Mouse (Mus musculus) large intestine, adult 2 months (tissue): Measurements from ENCODE around the gene Kcnip2. TPM values are rescaled to one million over a fixed set of nuclear protein-coding genes. Genes with fewer than 3 reads are reported as not detected.

Experiments used
- DNase-seq: peaks from one replicate; pipeline ENCODE4 v3.0.0-alpha.2; 2012; ENCODE audit warnings: low read depth, low spot score
- WGBS: fragments of 180-500 bp; shearing (Covaris S2); methylation state at CpG from one replicate; pipeline ENCODE4 v1.1.7; 2018; 5-methylcytosine and 5-hydroxymethylcytosine counted together
- polyA plus RNA-seq: library from polyadenylated mRNA; depleted of rRNA; stranded (reverse); fragments of >200 nt; gene quantifications from 2 replicates; pipeline ENCODE4 v1.2.3, GENCODE M21; 2012; rRNA removed

Kcnip2 gene
- polyA plus RNA-seq, 1 experiment = 12.6 TPM

DNA sequence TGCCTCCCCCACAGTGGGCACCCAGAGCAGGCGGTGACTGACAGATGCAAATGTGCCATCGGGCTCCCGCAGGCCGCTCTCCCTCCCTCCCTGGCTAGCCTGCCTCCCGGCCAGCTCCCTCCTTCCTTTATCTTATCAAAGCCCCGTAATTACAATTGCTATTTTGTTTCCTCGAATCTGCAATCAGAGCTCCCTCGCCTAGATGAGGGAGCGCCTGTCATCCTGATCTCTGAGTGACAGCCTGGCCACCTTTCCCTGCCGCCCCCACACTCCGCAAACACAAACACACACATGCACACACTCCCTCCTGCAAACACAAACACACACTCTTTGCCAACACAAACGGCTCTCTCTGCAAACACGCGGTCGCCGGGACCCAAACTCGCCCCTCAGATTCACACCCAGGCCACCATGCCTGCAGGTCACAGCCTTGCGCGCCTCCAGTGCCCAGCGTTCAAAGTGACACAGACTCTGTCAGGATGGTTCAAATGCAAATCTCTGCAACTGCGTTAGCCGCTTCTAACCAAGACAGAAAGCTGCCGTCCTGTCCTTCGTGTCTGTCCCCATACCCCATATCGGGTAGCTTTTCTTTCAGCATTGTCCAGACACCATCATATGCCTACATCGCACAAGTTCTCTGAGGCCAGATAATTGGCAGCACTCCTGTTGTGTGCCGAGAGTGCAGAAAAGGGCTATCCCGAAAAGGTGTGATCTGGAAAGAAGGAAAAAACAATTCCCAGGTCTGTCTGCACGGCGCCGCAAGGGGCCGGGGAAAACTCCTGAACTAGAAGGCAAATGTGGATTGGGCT lies 70.3 kb downstream of the Kcnip2 start:
- 13% methylated on average over 32 of the region's 32 CpGs for WGBS

DNA sequence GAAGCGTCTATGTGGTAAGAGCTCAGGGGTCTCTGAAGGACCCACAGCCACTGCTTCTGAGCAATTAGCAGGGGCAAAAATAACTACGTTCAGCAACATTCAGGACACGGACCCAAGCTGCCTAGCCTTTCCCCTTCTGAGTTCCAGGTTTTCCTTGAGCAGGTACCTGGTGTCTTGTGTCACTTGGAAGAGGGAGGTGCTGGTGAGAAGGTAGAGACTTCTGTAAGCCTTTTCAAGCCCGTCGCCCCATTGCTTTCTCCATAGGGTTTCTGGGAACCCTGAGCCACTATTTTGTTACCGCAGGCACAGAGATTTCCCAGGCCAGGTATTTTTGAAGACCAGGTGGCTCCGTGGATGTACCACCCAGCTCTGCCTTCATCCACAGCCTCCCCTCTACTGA lies 72.2 kb downstream of the Kcnip2 start:
- WGBS = 56% methylated on average over 7 of the region's 7 CpGs
- DNase-seq = no peak

More for the DNA sequence above, 70.3 kb downstream of the Kcnip2 start:
- no peak for DNase-seq

DNA sequence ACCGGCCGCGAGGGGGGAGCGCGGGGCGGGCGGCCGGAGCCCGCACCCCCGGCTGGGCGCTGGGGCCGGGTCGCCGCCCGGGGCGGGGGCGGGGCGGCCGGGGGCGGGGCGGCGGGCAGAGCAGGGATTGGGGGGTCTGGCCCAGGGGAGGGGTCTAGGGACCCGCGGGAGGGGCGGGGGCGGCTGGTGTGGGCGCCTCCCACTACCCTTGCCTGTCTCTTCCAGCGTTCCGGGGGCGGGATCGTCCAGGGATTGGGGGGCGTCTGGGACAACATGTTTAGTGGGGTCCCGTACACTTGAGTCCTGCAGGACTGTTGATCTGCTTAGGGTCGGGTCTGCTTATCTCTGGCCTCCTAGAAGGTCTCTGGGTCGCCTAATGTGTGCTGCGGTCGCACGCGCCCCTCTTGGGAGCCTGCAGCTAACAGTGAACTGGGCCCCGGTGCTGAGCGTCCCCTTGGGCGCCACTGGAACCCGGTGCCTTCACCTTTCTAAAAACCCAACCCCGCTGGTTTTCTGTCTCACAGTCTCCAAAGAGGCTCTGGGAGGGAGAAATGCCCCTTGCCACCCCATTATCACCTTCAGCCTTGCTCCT lies 72.8 kb downstream of the Kcnip2 start:
- 15% methylated on average over 20 of the region's 44 CpGs for WGBS
- no peak for DNase-seq

DNA sequence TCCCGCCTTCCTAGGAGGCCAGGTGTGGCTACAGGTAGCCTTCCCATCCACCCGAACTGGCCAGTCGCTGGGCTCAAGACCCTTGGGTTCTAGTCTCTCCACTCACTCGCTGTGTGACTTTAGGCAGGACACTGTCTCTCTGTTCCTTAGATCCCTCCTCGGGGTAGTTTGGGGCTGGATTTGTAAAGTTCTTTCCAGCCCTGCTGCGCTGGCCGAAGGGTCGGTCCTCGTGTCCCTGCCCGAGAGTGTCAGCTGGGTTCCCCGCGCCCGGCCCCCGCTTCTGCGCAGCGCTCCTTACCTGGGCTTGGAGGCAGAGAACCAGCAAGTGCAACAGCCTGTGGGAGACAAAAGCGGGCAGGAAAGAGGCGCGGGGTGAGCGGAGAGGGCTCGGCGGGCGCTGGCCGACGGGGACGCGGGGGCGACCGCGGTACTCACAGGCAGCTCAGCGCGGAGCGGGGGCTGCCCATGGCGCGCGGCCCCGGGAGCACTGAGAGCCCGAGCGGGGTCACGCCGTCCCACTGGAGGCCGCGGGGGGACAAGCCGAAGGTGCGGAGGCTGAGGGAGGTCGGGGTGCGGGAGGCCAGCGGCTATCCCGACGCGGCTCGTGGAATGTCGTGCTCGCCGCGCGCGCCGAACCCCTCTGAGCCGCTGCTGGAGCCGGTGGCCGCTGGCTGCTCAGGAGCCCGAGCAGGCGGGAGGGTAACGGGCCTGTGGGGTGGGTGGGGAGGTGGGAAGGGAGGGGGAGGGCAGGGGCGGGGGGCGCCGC lies 73.5 kb downstream of the Kcnip2 start, which contains the start of gene Fgf8:
Gene Fgf8, minus strand, starts transcription at position 698 of the 766 bp plus-strand sequence.
- no peak for DNase-seq
- WGBS = 1% methylated on average over 62 of the region's 68 CpGs

Other genes starting within 250 kb of the Kcnip2 start
- gene Fbxw4, start 155.7 kb downstream of the Kcnip2 start, polyA plus RNA-seq = 32.5 and 32.9 TPM in 2 replicates
- gene Fgf8, start 73.1 kb downstream of the Kcnip2 start, polyA plus RNA-seq = not detected in 2 replicates
- gene Npm3, start 66.5 kb downstream of the Kcnip2 start, polyA plus RNA-seq = 56.0 and 71.8 TPM in 2 replicates
- gene Mgea5, start 32.2 kb downstream of the Kcnip2 start, polyA plus RNA-seq = 14.7 and 21.1 TPM in 2 replicates
- 10.3 and 11.5 TPM in 2 replicates for gene Armh3, start 182.4 kb upstream of the Kcnip2 start, polyA plus RNA-seq
- 3.9 and 4.3 TPM in 2 replicates for gene Hps6, start 187.4 kb upstream of the Kcnip2 start, polyA plus RNA-seq
- 14.9 and 21.6 TPM in 2 replicates for gene Pprc1, start 228.8 kb upstream of the Kcnip2 start, polyA plus RNA-seq
- gene Ldb1, start 229.2 kb upstream of the Kcnip2 start, polyA plus RNA-seq = 65.3 and 79.8 TPM in 2 replicates